Mouse (Mus musculus): Measurements from ENCODE around the gene Ctc1.

DNA sequence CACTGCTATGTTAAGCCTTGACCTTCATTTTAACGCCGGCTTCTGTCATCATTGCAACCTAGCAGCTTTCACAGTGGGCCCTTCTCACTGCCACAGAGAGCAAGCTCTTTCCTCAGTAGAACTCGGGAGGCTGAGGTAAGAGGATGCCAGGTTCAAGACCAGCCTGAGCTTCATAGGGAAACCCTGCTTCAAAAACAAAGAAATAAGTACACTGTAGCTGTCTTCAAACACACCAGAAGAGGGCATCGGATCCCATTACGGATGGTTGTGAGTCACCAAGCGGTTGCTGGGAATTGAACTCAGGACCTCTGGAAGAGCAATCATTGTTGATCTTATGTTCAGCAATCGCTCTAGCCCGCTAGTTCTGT lies 65.1 kb downstream of the Ctc1 start:
- TF ChIP-seq POLR2A (IDR thresholded peaks at IDR 0.05; ENCODE audit: insufficient read length, low read depth) = no peak
- no peak for TF ChIP-seq USF1 (IDR thresholded peaks at IDR 0.05; ENCODE audit: low read depth)
- no peak for TF ChIP-seq POLR2AphosphoS2 (IDR thresholded peaks at IDR 0.05; ENCODE audit: insufficient read length, low read depth)
- no peak for TF ChIP-seq MAX (IDR thresholded peaks at IDR 0.05; ENCODE audit: low read depth)
- TF ChIP-seq REST (IDR thresholded peaks at IDR 0.05; ENCODE audit: insufficient read depth, insufficient read length) = no peak

Data from myocyte (in vitro differentiated cells).